Mouse (Mus musculus): ENCODE data around the gene Rarres2. TPM values are rescaled to one million over a fixed set of nuclear protein-coding genes. Genes with fewer than 3 reads are reported as not detected.

The Rarres2 gene
- total RNA-seq, 1 experiment from 2014 or later, result not detected

- ATAC-seq (ENCODE audit: extremely low read depth, insufficient number of reproducible peaks, low FRiP score, poor library complexity, severe bottlenecking), result no peak
Measured at GRCm38 (mm10) chr6:48589194-48589750, 16.7 kb upstream of the Rarres2 start, which contains the start of gene Gm45021. Gene Gm45021 (plus strand): TSS chr6:48589610.

GRCm38 (mm10) chr6:48582037-48582436 lies 9.4 kb upstream of the Rarres2 start:
- 0 out of 2 replicates have a peak, but pooled peaks have one; percentile 48 for ATAC-seq (ENCODE audit: extremely low read depth, insufficient number of reproducible peaks, low FRiP score, poor library complexity, severe bottlenecking)

- no peak for ATAC-seq (ENCODE audit: extremely low read depth, insufficient number of reproducible peaks, low FRiP score, poor library complexity, severe bottlenecking)
Measured at GRCm38 (mm10) chr6:48581257-48581656, 8.7 kb upstream of the Rarres2 start.

- ATAC-seq (ENCODE audit: extremely low read depth, insufficient number of reproducible peaks, low FRiP score, poor library complexity, severe bottlenecking), result no peak
Measured at GRCm38 (mm10) chr6:48579215-48579648, 6.6 kb upstream of the Rarres2 start.

- no peak for ATAC-seq (ENCODE audit: extremely low read depth, insufficient number of reproducible peaks, low FRiP score, poor library complexity, severe bottlenecking)
Measured at GRCm38 (mm10) chr6:48578736-48579135, 6.1 kb upstream of the Rarres2 start.

- no peak for ATAC-seq (ENCODE audit: extremely low read depth, insufficient number of reproducible peaks, low FRiP score, poor library complexity, severe bottlenecking)
Measured at GRCm38 (mm10) chr6:48573981-48574380, 1.4 kb upstream of the Rarres2 start.

GRCm38 (mm10) chr6:48573280-48573679 lies 691 bp upstream of the Rarres2 start:
- ATAC-seq (ENCODE audit: extremely low read depth, insufficient number of reproducible peaks, low FRiP score, poor library complexity, severe bottlenecking), result no peak

GRCm38 (mm10) chr6:48572014-48572413 lies 575 bp downstream of the Rarres2 start:
- no peak for ATAC-seq (ENCODE audit: extremely low read depth, insufficient number of reproducible peaks, low FRiP score, poor library complexity, severe bottlenecking)

GRCm38 (mm10) chr6:48569065-48569807 lies 3.4 kb downstream of the Rarres2 start:
- ATAC-seq (ENCODE audit: extremely low read depth, insufficient number of reproducible peaks, low FRiP score, poor library complexity, severe bottlenecking), result no peak

GRCm38 (mm10) chr6:48568036-48568984 lies 4.3 kb downstream of the Rarres2 start:
- no peak for ATAC-seq (ENCODE audit: extremely low read depth, insufficient number of reproducible peaks, low FRiP score, poor library complexity, severe bottlenecking)

- ATAC-seq (ENCODE audit: extremely low read depth, insufficient number of reproducible peaks, low FRiP score, poor library complexity, severe bottlenecking), result no peak
Measured at GRCm38 (mm10) chr6:48566312-48566711, 6.3 kb downstream of the Rarres2 start.

- no peak for ATAC-seq (ENCODE audit: extremely low read depth, insufficient number of reproducible peaks, low FRiP score, poor library complexity, severe bottlenecking)
Measured at GRCm38 (mm10) chr6:48565693-48566310, 6.8 kb downstream of the Rarres2 start.

- ATAC-seq (ENCODE audit: extremely low read depth, insufficient number of reproducible peaks, low FRiP score, poor library complexity, severe bottlenecking), result no peak
Measured at GRCm38 (mm10) chr6:48555956-48556355, 16.6 kb downstream of the Rarres2 start.

- no peak for ATAC-seq (ENCODE audit: extremely low read depth, insufficient number of reproducible peaks, low FRiP score, poor library complexity, severe bottlenecking)
Measured at GRCm38 (mm10) chr6:48555104-48555890, 17.3 kb downstream of the Rarres2 start.

- peak; percentile 95 for ATAC-seq (ENCODE audit: extremely low read depth, insufficient number of reproducible peaks, low FRiP score, poor library complexity, severe bottlenecking)
Measured at GRCm38 (mm10) chr6:48554280-48555103, 18.1 kb downstream of the Rarres2 start, which contains the start of gene Lrrc61. Gene Lrrc61 (plus strand): TSS chr6:48554796.

GRCm38 (mm10) chr6:48553819-48554218 lies 18.8 kb downstream of the Rarres2 start:
- no peak for ATAC-seq (ENCODE audit: extremely low read depth, insufficient number of reproducible peaks, low FRiP score, poor library complexity, severe bottlenecking)

GRCm38 (mm10) chr6:48552918-48553317 lies 19.7 kb downstream of the Rarres2 start:
- ATAC-seq (ENCODE audit: extremely low read depth, insufficient number of reproducible peaks, low FRiP score, poor library complexity, severe bottlenecking), result no peak
